Mouse (Mus musculus) cerebellum, adult 2 months (tissue): ENCODE measurements around the gene Tcf12.

Experiments
- CTCF ChIP-seq: fragments of 200-500 bp; IDR thresholded peaks from 2 replicates; pipeline ENCODE4 v1.5.1; 2011; ENCODE audit warnings: low read depth, mild to moderate bottlenecking, control low read depth, low read length, moderate library complexity, borderline replicate concordance; ENCODE audit not compliant: insufficient read depth
- POLR2A ChIP-seq: fragments of 200-500 bp; IDR thresholded peaks from 2 replicates; pipeline ENCODE4 v1.6.1; 2011; ENCODE audit warnings: low read length, control low read depth, borderline replicate concordance; ENCODE audit not compliant: insufficient read depth

GRCm38 (mm10) chr9:71936199-71936598 is 175.5 kb downstream of the Tcf12 start:
- no peak for TF ChIP-seq CTCF
- no peak for TF ChIP-seq POLR2A
